Mouse (Mus musculus) layer of hippocampus, adult 6 months (tissue): ENCODE data around the gene Col15a1. TPM values are rescaled to one million over a fixed set of nuclear protein-coding genes. Genes with fewer than 3 reads are reported as not detected.

Experiments used
- long read RNA-seq, 2 experiments: library from polyadenylated mRNA; unstranded; transcript quantifications; one replicate each; pipeline ENCODE4 v2.0.0; 2019 to 2020
- polyA plus RNA-seq: library from polyadenylated mRNA; unstranded; fragments of <200 nt; fragmentation: Nextera tagmentation; gene quantifications from 2 replicates; pipeline ENCODE4 v1.2.3, GENCODE M21; 2021

Col15a1 gene
- polyA plus RNA-seq, result 0.45 and 0.75 TPM in 2 replicates
- long read RNA-seq, experiment 1, result 0 reads
- long read RNA-seq, experiment 2, partial matches to known transcripts, result 0 of 2 reads
- long read RNA-seq, experiment 2, other reads (novel, unspliced or antisense), result 2 of 2 reads

DNA sequence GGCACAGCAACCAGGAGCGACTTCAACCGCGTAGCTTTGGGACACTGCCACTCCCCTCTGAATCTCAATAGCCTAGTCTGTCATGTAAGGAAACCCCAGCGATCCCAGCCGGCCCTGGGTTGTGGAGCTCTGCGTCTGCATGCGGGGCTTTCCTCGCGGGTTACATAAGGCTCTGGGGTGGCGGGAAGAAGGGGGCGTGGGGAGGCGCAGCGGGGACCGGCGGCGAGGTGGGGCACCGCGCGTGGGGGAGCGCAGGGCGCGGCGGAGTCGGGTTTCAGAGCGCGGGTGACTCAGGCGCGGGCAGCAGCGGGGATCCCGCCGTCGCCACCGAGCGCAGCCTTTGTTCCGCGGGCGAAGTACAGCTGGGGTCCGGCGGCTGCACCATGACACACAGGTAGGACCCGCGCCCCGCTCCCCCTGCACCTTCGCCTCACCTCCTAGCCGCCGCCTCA, at the start of gene Col15a1:
TSS of gene Col15a1 (plus strand) at position 193 of the 452 bp plus-strand sequence.

DNA sequence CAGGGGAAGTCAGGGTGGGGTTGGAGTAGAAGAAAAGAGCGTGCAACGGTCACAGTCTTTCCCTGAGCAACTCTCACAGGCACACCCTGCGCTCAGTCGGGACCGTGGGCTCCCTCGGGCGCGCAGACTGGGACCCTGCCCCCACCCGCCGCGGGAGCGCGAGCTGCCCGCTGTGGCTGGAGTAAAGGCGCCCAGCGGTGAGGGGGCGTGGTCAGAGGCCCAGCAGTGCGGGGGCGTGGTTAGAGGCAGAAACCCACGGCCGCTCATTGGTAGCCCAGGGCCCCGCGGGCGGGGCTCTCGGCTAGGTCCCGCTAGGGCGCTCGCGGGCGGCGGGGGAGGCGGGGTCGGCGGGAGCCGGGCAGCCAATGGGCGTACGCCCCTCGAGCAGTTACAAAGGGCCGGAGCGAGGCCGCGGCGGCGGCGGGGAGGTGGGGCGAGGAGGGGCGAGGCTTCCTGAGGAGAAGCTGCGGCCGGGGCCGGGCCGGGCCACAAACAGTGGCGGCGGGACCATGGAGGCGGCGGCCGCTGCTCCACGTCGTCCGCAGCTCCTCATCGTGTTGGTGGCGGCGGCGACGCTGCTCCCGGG, 144.9 kb downstream of the Col15a1 start, which contains the start of gene Tgfbr1:
TSS of gene Tgfbr1 (plus strand) at position 420 of the 586 bp plus-strand sequence.

Other genes with a start within 250 kb of the Col15a1 start
- gene Gabbr2, start 216.3 kb upstream of the Col15a1 start, polyA plus RNA-seq, result 24.4 and 26.2 TPM in 2 replicates
- gene Anks6, start 150.7 kb upstream of the Col15a1 start, polyA plus RNA-seq, result 0.58 and 0.75 TPM in 2 replicates
- 0.21 and 0.34 TPM in 2 replicates for gene Galnt12, start 116.3 kb upstream of the Col15a1 start, polyA plus RNA-seq
- gene Tgfbr1, start 145.1 kb downstream of the Col15a1 start, polyA plus RNA-seq, result 4.4 and 5.1 TPM in 2 replicates